Mouse (Mus musculus) limb, embryonic 10.5 days (tissue): ENCODE measurements around the gene Peg3. TPM values are rescaled to one million over a fixed set of nuclear protein-coding genes. Genes with fewer than 3 reads are reported as not detected.

Experiments
- DNase-seq: peaks from one replicate; pipeline ENCODE4 v3.0.0-alpha.2; 2017; ENCODE audit warnings: low spot score
- H3K27ac ChIP-seq: fragments of 300-500 bp; sonication (generic); 2 replicates; pipeline ENCODE4 v1.5.1; 2016; ENCODE audit warnings: mild to moderate bottlenecking
- H3K27me3 ChIP-seq: fragments of 300-500 bp; sonication (generic); 2 replicates; pipeline ENCODE4 v1.6.1; 2016; ENCODE audit warnings: low read depth, mild to moderate bottlenecking; ENCODE audit not compliant: poor library complexity, severe bottlenecking
- H3K36me3 ChIP-seq: fragments of 300-500 bp; sonication (generic); 2 replicates; pipeline ENCODE4 v1.6.1; 2016; ENCODE audit warnings: mild to moderate bottlenecking, moderate library complexity
- H3K4me1 ChIP-seq: fragments of 300-500 bp; sonication (generic); 2 replicates; pipeline ENCODE4 v1.6.1; 2016
- H3K4me3 ChIP-seq: fragments of 300-500 bp; sonication (generic); 2 replicates; pipeline ENCODE4 v1.5.1; 2016; ENCODE audit warnings: mild to moderate bottlenecking, moderate library complexity
- H3K9me3 ChIP-seq: fragments of 300-500 bp; sonication (generic); replicated peaks from 2 replicates; pipeline ENCODE4 v1.6.1; 2016; ENCODE audit warnings: mild to moderate bottlenecking
- WGBS: fragments of 180-500 bp; shearing (Covaris S2); methylation state at CpG from one replicate; pipeline ENCODE4 v1.1.7; 2016; 5-methylcytosine and 5-hydroxymethylcytosine counted together
- polyA plus RNA-seq: library from polyadenylated mRNA; unstranded; fragments of >200 nt; fragmentation: Nextera tagmentation; extraction: Ambion mirVana; gene quantifications from 2 replicates; pipeline ENCODE4 v1.2.1, GENCODE M21; 2016

The Peg3 gene
- polyA plus RNA-seq, 1 experiment from 2014 or later = 427 TPM

GRCm38 (mm10) chr7:6744281-6744904 is 14.2 kb upstream of the Peg3 start:
- no peak overlapping the region for H3K4me3 ChIP-seq
- H3K27me3 ChIP-seq = no peaks in the 10 kb centered on the region
- H3K36me3 ChIP-seq = peaks cover 12% of the 10 kb centered on the region
- H3K27ac ChIP-seq = peak overlapping the region; percentile 66; the same call in 1 of the 2 replicates
- no peaks in the 10 kb centered on the region for H3K9me3 ChIP-seq
- DNase-seq = no peak
- H3K4me1 ChIP-seq = peaks cover 36% of the 10 kb centered on the region
- WGBS = 29% methylated on average over 10 of the region's 10 CpGs

GRCm38 (mm10) chr7:6736060-6736459 is 5.8 kb upstream of the Peg3 start:
- Histone ChIP-seq H3K27ac (no peak overlapping the region), H3K4me3 (no peak overlapping the region), H3K4me1 (no peaks in the 10 kb centered on the region), H3K9me3 (0 out of 2 replicates have a peak, but pooled peaks cover 4% of the 10 kb centered on the region), H3K36me3 (peaks cover 22% of the 10 kb centered on the region), H3K27me3 (no peaks in the 10 kb centered on the region)
- 67% methylated on average over 1 of the region's 1 CpGs for WGBS
- no peak for DNase-seq

- Histone ChIP-seq H3K36me3 (peaks cover 48% of the 10 kb centered on the region), H3K27ac (peak overlapping the region; percentile 86), H3K4me1 (no peaks in the 10 kb centered on the region), H3K4me3 (peak overlapping the region; percentile 63), H3K9me3 (peaks cover 39% of the 10 kb centered on the region), H3K27me3 (no peaks in the 10 kb centered on the region)
- no peak for DNase-seq
- 57% methylated on average over 4 of the region's 4 CpGs for WGBS
Observed at GRCm38 (mm10) chr7:6731930-6732329, 1.7 kb upstream of the Peg3 start.

- Histone ChIP-seq H3K36me3 (peaks cover 53% of the 10 kb centered on the region), H3K4me3 (peak overlapping the region; percentile 63), H3K9me3 (peaks cover 39% of the 10 kb centered on the region), H3K27me3 (no peaks in the 10 kb centered on the region), H3K4me1 (no peaks in the 10 kb centered on the region), H3K27ac (peak overlapping the region; percentile 86)
- no peak for DNase-seq
- WGBS = 48% methylated on average over 3 of the region's 3 CpGs
Observed at GRCm38 (mm10) chr7:6731373-6731772, 1.1 kb upstream of the Peg3 start.

- peaks cover 59% of the 10 kb centered on the region for H3K36me3 ChIP-seq
- DNase-seq = peak; percentile 58
- no peaks in the 10 kb centered on the region for H3K4me1 ChIP-seq
- 47% methylated on average over 15 of the region's 15 CpGs for WGBS
- H3K9me3 ChIP-seq = peaks cover 39% of the 10 kb centered on the region
- no peaks in the 10 kb centered on the region for H3K27me3 ChIP-seq
- H3K4me3 ChIP-seq = peak overlapping the region; percentile 63
- peak overlapping the region; percentile 86 for H3K27ac ChIP-seq
Observed at GRCm38 (mm10) chr7:6730801-6731200, 570 bp upstream of the Peg3 start.

- Histone ChIP-seq H3K36me3 (peaks cover 63% of the 10 kb centered on the region), H3K9me3 (peaks cover 36% of the 10 kb centered on the region), H3K27me3 (no peaks in the 10 kb centered on the region), H3K4me1 (no peaks in the 10 kb centered on the region), H3K4me3 (peak overlapping the region; percentile 63), H3K27ac (peak overlapping the region; percentile 86)
- DNase-seq = peak; percentile 90
- WGBS = 48% methylated on average over 37 of the region's 37 CpGs
Observed at GRCm38 (mm10) chr7:6729061-6729817, 992 bp downstream of the Peg3 start.

- Histone ChIP-seq H3K9me3 (peaks cover 36% of the 10 kb centered on the region), H3K36me3 (peaks cover 68% of the 10 kb centered on the region), H3K27ac (peak overlapping the region; percentile 86), H3K4me1 (no peaks in the 10 kb centered on the region), H3K4me3 (peak overlapping the region; percentile 63), H3K27me3 (no peaks in the 10 kb centered on the region)
- DNase-seq = peak; percentile 78
- WGBS = 48% methylated on average over 19 of the region's 19 CpGs
Observed at GRCm38 (mm10) chr7:6728263-6728931, 1.8 kb downstream of the Peg3 start.

- H3K27me3 ChIP-seq = no peaks in the 10 kb centered on the region
- no peak for DNase-seq
Observed at GRCm38 (mm10) chr7:6727351-6728121, 2.7 kb downstream of the Peg3 start.

GRCm38 (mm10) chr7:6709396-6709795 is 20.8 kb downstream of the Peg3 start:
- no peak for DNase-seq
- 94% methylated on average over 15 of the region's 15 CpGs for WGBS
- H3K9me3 ChIP-seq = no peaks in the 10 kb centered on the region
- H3K36me3 ChIP-seq = peaks cover 98% of the 10 kb centered on the region
- no peaks in the 10 kb centered on the region for H3K27me3 ChIP-seq
- no peak overlapping the region for H3K27ac ChIP-seq
- no peak overlapping the region for H3K4me3 ChIP-seq
- no peaks in the 10 kb centered on the region for H3K4me1 ChIP-seq

More at GRCm38 (mm10) chr7:6727351-6728121, 2.7 kb downstream of the Peg3 start:
- Histone ChIP-seq H3K9me3 (peaks cover 36% of the 10 kb centered on the region), H3K36me3 (peaks cover 77% of the 10 kb centered on the region), H3K27ac (peak overlapping the region; percentile 43; the same call in 1 of the 2 replicates), H3K4me3 (peak overlapping the region; percentile 63), H3K4me1 (no peaks in the 10 kb centered on the region)
- WGBS = 56% methylated on average over 19 of the region's 19 CpGs

- Histone ChIP-seq H3K4me3 (no peak overlapping the region), H3K27me3 (no peaks in the 10 kb centered on the region), H3K27ac (no peak overlapping the region), H3K9me3 (no peaks in the 10 kb centered on the region), H3K36me3 (peaks cover 98% of the 10 kb centered on the region), H3K4me1 (no peaks in the 10 kb centered on the region)
- no peak for DNase-seq
- 92% methylated on average over 17 of the region's 17 CpGs for WGBS
Observed at GRCm38 (mm10) chr7:6708451-6709180, 21.6 kb downstream of the Peg3 start.

- Histone ChIP-seq H3K9me3 (no peaks in the 10 kb centered on the region), H3K4me3 (no peak overlapping the region), H3K27me3 (no peaks in the 10 kb centered on the region), H3K27ac (no peak overlapping the region), H3K4me1 (no peaks in the 10 kb centered on the region), H3K36me3 (peaks cover 88% of the 10 kb centered on the region)
- DNase-seq = no peak
- WGBS = 94% methylated on average over 23 of the region's 23 CpGs
Observed at GRCm38 (mm10) chr7:6707416-6708015, 22.7 kb downstream of the Peg3 start.
